Mouse (Mus musculus) embryonic facial prominence, embryonic 15.5 days (tissue): ENCODE data around the gene Ephb1. TPM values are rescaled to one million over a fixed set of nuclear protein-coding genes. Genes with fewer than 3 reads are reported as not detected.

Source experiments
- ATAC-seq: fragments of 200-750 bp; cut with Nextera tagmentation; 2 replicates; pipeline ENCODE4 v1.8.0; 2017; ENCODE audit warnings: low read depth, moderate TSS enrichment; ENCODE audit not compliant: insufficient number of reproducible peaks, low FRiP score, low TSS enrichment
- H3K27ac ChIP-seq: fragments of 300-500 bp; sonication (generic); replicated peaks from 2 replicates; pipeline ENCODE4 v1.5.1; 2015; ENCODE audit warnings: mild to moderate bottlenecking, inconsistent platforms
- H3K27me3 ChIP-seq: fragments of 300-500 bp; sonication (generic); 2 replicates; pipeline ENCODE4 v1.6.1; 2015; ENCODE audit warnings: inconsistent platforms
- H3K36me3 ChIP-seq: fragments of 300-500 bp; sonication (generic); 2 replicates; pipeline ENCODE4 v1.6.1; 2015; ENCODE audit warnings: mild to moderate bottlenecking, inconsistent platforms
- H3K4me1 ChIP-seq: fragments of 300-500 bp; sonication (generic); 2 replicates; pipeline ENCODE4 v1.6.1; 2015; ENCODE audit warnings: inconsistent platforms
- H3K4me2 ChIP-seq: fragments of 300-500 bp; sonication (generic); replicated peaks from 2 replicates; pipeline ENCODE4 v1.6.1; 2015; ENCODE audit warnings: mild to moderate bottlenecking, inconsistent platforms
- H3K4me3 ChIP-seq: fragments of 300-500 bp; sonication (generic); replicated peaks from 2 replicates; pipeline ENCODE4 v1.5.1; 2015; ENCODE audit warnings: mild to moderate bottlenecking, inconsistent platforms
- H3K9ac ChIP-seq: fragments of 300-500 bp; sonication (generic); 2 replicates; pipeline ENCODE4 v1.6.1; 2015; ENCODE audit warnings: inconsistent platforms
- H3K9me3 ChIP-seq: fragments of 300-500 bp; sonication (generic); replicated peaks from 2 replicates; pipeline ENCODE4 v1.6.1; 2016; ENCODE audit warnings: inconsistent platforms
- WGBS: fragments of 180-500 bp; shearing (Covaris S2); methylation state at CpG from one replicate; pipeline ENCODE4 v1.1.7; 2015; 5-methylcytosine and 5-hydroxymethylcytosine counted together
- polyA plus RNA-seq: library from polyadenylated mRNA; unstranded; fragments of >200 nt; fragmentation: Nextera tagmentation; extraction: Ambion mirVana; gene quantifications from 2 replicates; pipeline ENCODE4 v1.2.1, GENCODE M21; 2015

Ephb1 gene
- polyA plus RNA-seq, 1 experiment from 2014 or later, result 6.3 TPM

- WGBS, result 50% methylated on average over 13 of the region's 13 CpGs
- H3K4me1 ChIP-seq, result peaks cover 9% of the 10 kb centered on the region
- no peak overlapping the region for H3K4me2 ChIP-seq
- no peak overlapping the region for H3K4me3 ChIP-seq
- H3K9me3 ChIP-seq, result no peaks in the 10 kb centered on the region
- H3K9ac ChIP-seq, result no peak overlapping the region
- ATAC-seq, result no peak
- no peak overlapping the region for H3K27ac ChIP-seq
- H3K36me3 ChIP-seq, result no peaks in the 10 kb centered on the region
- no peaks in the 10 kb centered on the region for H3K27me3 ChIP-seq
Observed at GRCm38 (mm10) chr9:102303882-102304281, 50.6 kb downstream of the Ephb1 start.

GRCm38 (mm10) chr9:102300985-102301384 lies 53.5 kb downstream of the Ephb1 start:
- no peaks in the 10 kb centered on the region for H3K4me1 ChIP-seq
- no peak overlapping the region for H3K4me2 ChIP-seq
- no peaks in the 10 kb centered on the region for H3K36me3 ChIP-seq
- 66% methylated on average over 4 of the region's 4 CpGs for WGBS
- H3K27me3 ChIP-seq, result no peaks in the 10 kb centered on the region
- ATAC-seq, result no peak
- H3K9ac ChIP-seq, result no peak overlapping the region
- H3K9me3 ChIP-seq, result no peaks in the 10 kb centered on the region
- no peak overlapping the region for H3K4me3 ChIP-seq
- no peak overlapping the region for H3K27ac ChIP-seq

- H3K4me1 ChIP-seq, result no peaks in the 10 kb centered on the region
- no peaks in the 10 kb centered on the region for H3K27me3 ChIP-seq
- H3K9ac ChIP-seq, result no peak overlapping the region
- H3K27ac ChIP-seq, result no peak overlapping the region
- 51% methylated on average over 8 of the region's 8 CpGs for WGBS
- H3K9me3 ChIP-seq, result no peaks in the 10 kb centered on the region
- H3K36me3 ChIP-seq, result no peaks in the 10 kb centered on the region
- ATAC-seq, result no peak
- H3K4me2 ChIP-seq, result no peak overlapping the region
- no peak overlapping the region for H3K4me3 ChIP-seq
Observed at GRCm38 (mm10) chr9:102298741-102299140, 55.8 kb downstream of the Ephb1 start.

GRCm38 (mm10) chr9:102297986-102298385 lies 56.5 kb downstream of the Ephb1 start:
- no peaks in the 10 kb centered on the region for H3K4me1 ChIP-seq
- H3K9me3 ChIP-seq, result no peaks in the 10 kb centered on the region
- H3K4me3 ChIP-seq, result no peak overlapping the region
- WGBS, result 77% methylated on average over 5 of the region's 5 CpGs
- no peaks in the 10 kb centered on the region for H3K36me3 ChIP-seq
- H3K27me3 ChIP-seq, result no peaks in the 10 kb centered on the region
- H3K9ac ChIP-seq, result no peak overlapping the region
- H3K27ac ChIP-seq, result no peak overlapping the region
- no peak for ATAC-seq
- no peak overlapping the region for H3K4me2 ChIP-seq

GRCm38 (mm10) chr9:102297176-102297575 lies 57.3 kb downstream of the Ephb1 start:
- Histone ChIP-seq H3K4me3 (no peak overlapping the region), H3K4me1 (no peaks in the 10 kb centered on the region), H3K27ac (no peak overlapping the region), H3K36me3 (no peaks in the 10 kb centered on the region), H3K4me2 (no peak overlapping the region), H3K9me3 (no peaks in the 10 kb centered on the region), H3K27me3 (no peaks in the 10 kb centered on the region), H3K9ac (no peak overlapping the region)
- no peak for ATAC-seq
- 70% methylated on average over 3 of the region's 3 CpGs for WGBS

- Histone ChIP-seq H3K9ac (no peak overlapping the region), H3K9me3 (no peaks in the 10 kb centered on the region), H3K36me3 (no peaks in the 10 kb centered on the region), H3K4me3 (no peak overlapping the region), H3K27me3 (no peaks in the 10 kb centered on the region), H3K27ac (no peak overlapping the region), H3K4me1 (no peaks in the 10 kb centered on the region), H3K4me2 (no peak overlapping the region)
- WGBS, result 94% methylated on average over 3 of the region's 3 CpGs
- no peak for ATAC-seq
Observed at GRCm38 (mm10) chr9:102293605-102294004, 60.9 kb downstream of the Ephb1 start.

GRCm38 (mm10) chr9:102291230-102291629 lies 63.3 kb downstream of the Ephb1 start:
- Histone ChIP-seq H3K4me3 (no peak overlapping the region), H3K4me1 (no peaks in the 10 kb centered on the region), H3K9me3 (no peaks in the 10 kb centered on the region), H3K27ac (no peak overlapping the region), H3K4me2 (no peak overlapping the region), H3K27me3 (no peaks in the 10 kb centered on the region), H3K9ac (no peak overlapping the region), H3K36me3 (no peaks in the 10 kb centered on the region)
- WGBS, result 67% methylated on average over 3 of the region's 3 CpGs
- no peak for ATAC-seq

GRCm38 (mm10) chr9:102288356-102288755 lies 66.1 kb downstream of the Ephb1 start:
- WGBS, result 85% methylated on average over 3 of the region's 3 CpGs
- H3K36me3 ChIP-seq, result no peaks in the 10 kb centered on the region
- H3K9ac ChIP-seq, result no peak overlapping the region
- ATAC-seq, result no peak
- H3K27ac ChIP-seq, result no peak overlapping the region
- no peaks in the 10 kb centered on the region for H3K9me3 ChIP-seq
- H3K4me3 ChIP-seq, result no peak overlapping the region
- no peaks in the 10 kb centered on the region for H3K4me1 ChIP-seq
- no peak overlapping the region for H3K4me2 ChIP-seq
- no peaks in the 10 kb centered on the region for H3K27me3 ChIP-seq

- H3K4me3 ChIP-seq, result no peak overlapping the region
- H3K9me3 ChIP-seq, result no peaks in the 10 kb centered on the region
- no peaks in the 10 kb centered on the region for H3K36me3 ChIP-seq
- WGBS, result 67% methylated on average over 3 of the region's 3 CpGs
- no peak overlapping the region for H3K4me2 ChIP-seq
- no peak overlapping the region for H3K27ac ChIP-seq
- H3K27me3 ChIP-seq, result no peaks in the 10 kb centered on the region
- H3K4me1 ChIP-seq, result no peaks in the 10 kb centered on the region
- no peak for ATAC-seq
- no peak overlapping the region for H3K9ac ChIP-seq
Observed at GRCm38 (mm10) chr9:102275931-102276330, 78.6 kb downstream of the Ephb1 start.

GRCm38 (mm10) chr9:102274016-102274415 lies 80.5 kb downstream of the Ephb1 start:
- no peak overlapping the region for H3K9ac ChIP-seq
- H3K36me3 ChIP-seq, result no peaks in the 10 kb centered on the region
- H3K4me2 ChIP-seq, result no peak overlapping the region
- no peak overlapping the region for H3K27ac ChIP-seq
- H3K4me3 ChIP-seq, result no peak overlapping the region
- no peak for ATAC-seq
- H3K9me3 ChIP-seq, result no peaks in the 10 kb centered on the region
- H3K4me1 ChIP-seq, result no peaks in the 10 kb centered on the region
- WGBS, result 56% methylated on average over 8 of the region's 8 CpGs
- H3K27me3 ChIP-seq, result no peaks in the 10 kb centered on the region

GRCm38 (mm10) chr9:102273469-102273808 lies 81.1 kb downstream of the Ephb1 start:
- Histone ChIP-seq H3K9ac (no peak overlapping the region), H3K4me2 (no peak overlapping the region), H3K27ac (no peak overlapping the region), H3K4me1 (no peaks in the 10 kb centered on the region), H3K4me3 (no peak overlapping the region), H3K36me3 (no peaks in the 10 kb centered on the region), H3K9me3 (no peaks in the 10 kb centered on the region), H3K27me3 (peaks cover under 1% of the 10 kb centered on the region; the same call in 1 of the 2 replicates)
- ATAC-seq, result no peak
- 79% methylated on average over 6 of the region's 6 CpGs for WGBS

- 56% methylated on average over 5 of the region's 5 CpGs for WGBS
- H3K27ac ChIP-seq, result no peak overlapping the region
- H3K4me3 ChIP-seq, result no peak overlapping the region
- no peaks in the 10 kb centered on the region for H3K9me3 ChIP-seq
- no peak overlapping the region for H3K4me2 ChIP-seq
- no peak overlapping the region for H3K9ac ChIP-seq
- peaks cover 2% of the 10 kb centered on the region; the same call in 1 of the 2 replicates for H3K4me1 ChIP-seq
- H3K36me3 ChIP-seq, result no peaks in the 10 kb centered on the region
- no peak for ATAC-seq
- H3K27me3 ChIP-seq, result peaks cover 4% of the 10 kb centered on the region; the same call in 1 of the 2 replicates
Observed at GRCm38 (mm10) chr9:102272731-102273468, 81.6 kb downstream of the Ephb1 start.
